Mouse (Mus musculus) heart, adult 2 months (tissue): ENCODE measurements at regions not wholly inside any gene's neighbourhood (a gene's known extent, or its start where the extent isn't known, plus 50 kb on each side); places are given as distances from the start of the nearest gene placed in this dataset.

Experiments used
- CTCF ChIP-seq: fragments of 200-600 bp; IDR thresholded peaks from 2 replicates; pipeline ENCODE4 v1.8.1; 2022; ENCODE audit warnings: antibody characterized with exemption, mild to moderate bottlenecking, moderate library complexity
- EP300 ChIP-seq: fragments of 200-500 bp; IDR thresholded peaks from 2 replicates; pipeline ENCODE4 v1.6.1; 2011; ENCODE audit warnings: low read depth, low read length, control low read depth; ENCODE audit not compliant: insufficient read depth
- POLR2A ChIP-seq: fragments of 200-500 bp; IDR thresholded peaks from 2 replicates; pipeline ENCODE4 v1.6.1; 2011; ENCODE audit warnings: mild to moderate bottlenecking, low read depth, low read length, control low read depth; ENCODE audit not compliant: insufficient read depth

- TF ChIP-seq CTCF (no peak), POLR2A (no peak), EP300 (no peak)
These were observed 85.2 kb upstream of the Ccdc85a start for GRCm38 (mm10) chr11:28669359-28669758.
